Mouse (Mus musculus): ENCODE measurements at regions not wholly inside any gene's neighbourhood (a gene's known extent, or its start where the extent isn't known, plus 50 kb on each side); places are given as distances from the start of the nearest gene placed in this dataset.

- TF ChIP-seq CTCF (IDR thresholded peaks at IDR 0.05; ENCODE audit: insufficient read depth, low read length) (no peak), POLR2A (IDR thresholded peaks at IDR 0.05; ENCODE audit: borderline replicate concordance, extremely low read depth, low read depth, low read length) (no peak)
These were observed 142.0 kb upstream of the Tut7 start for GRCm38 (mm10) chr13:59964981-59965380.
